Mouse (Mus musculus) ovary, adult 18-20 months (tissue): Measurements from ENCODE around the gene Timm8a1.

Source experiments
- DNase-seq: peaks from one replicate; pipeline ENCODE4 v3.0.0; 2022; ENCODE audit warnings: low spot score, mixed read lengths

Timm8a1 gene

GRCm38 (mm10) chrX:134525260-134525659, 16.4 kb downstream of the Timm8a1 start:
- no peak for DNase-seq

- no peak for DNase-seq
Observed at GRCm38 (mm10) chrX:134523772-134524171, 17.9 kb downstream of the Timm8a1 start.

GRCm38 (mm10) chrX:134509473-134509872, 32.2 kb downstream of the Timm8a1 start:
- DNase-seq, result no peak

- no peak for DNase-seq
Observed at GRCm38 (mm10) chrX:134507977-134508376, 33.7 kb downstream of the Timm8a1 start.

- DNase-seq, result peak; percentile 46
Observed at GRCm38 (mm10) chrX:134500651-134501050, 41.0 kb downstream of the Timm8a1 start.
